Mouse (Mus musculus) heart, embryonic 13.5 days (tissue): ENCODE data around the gene Ccdc141. TPM values are rescaled to one million over a fixed set of nuclear protein-coding genes. Genes with fewer than 3 reads are reported as not detected.

ENCODE experiments used
- ATAC-seq: fragments of 200-750 bp; cut with Nextera tagmentation; 2 replicates; pipeline ENCODE4 v1.8.0; 2017; ENCODE audit warnings: moderate TSS enrichment; ENCODE audit not compliant: insufficient number of reproducible peaks, low FRiP score, low TSS enrichment; ENCODE audit errors: extremely low read depth
- H3K27ac ChIP-seq: fragments of 300-500 bp; sonication (generic); replicated peaks from 2 replicates; pipeline ENCODE4 v1.5.1; 2015; ENCODE audit warnings: moderate library complexity, mild to moderate bottlenecking, inconsistent platforms
- H3K27me3 ChIP-seq: fragments of 300-500 bp; sonication (generic); replicated peaks from 2 replicates; pipeline ENCODE4 v1.6.1; 2015; ENCODE audit warnings: mild to moderate bottlenecking, inconsistent platforms
- H3K36me3 ChIP-seq: fragments of 300-500 bp; sonication (generic); 2 replicates; pipeline ENCODE4 v1.6.1; 2015; ENCODE audit warnings: mild to moderate bottlenecking, inconsistent platforms
- H3K4me1 ChIP-seq: fragments of 300-500 bp; sonication (generic); 2 replicates; pipeline ENCODE4 v1.6.1; 2015; ENCODE audit warnings: inconsistent platforms
- H3K4me2 ChIP-seq: fragments of 300-500 bp; sonication (generic); 2 replicates; pipeline ENCODE4 v1.6.1; 2015; ENCODE audit warnings: inconsistent platforms, mild to moderate bottlenecking, moderate library complexity
- H3K4me3 ChIP-seq: fragments of 300-500 bp; sonication (generic); 2 replicates; pipeline ENCODE4 v1.5.1; 2015; ENCODE audit warnings: moderate library complexity, mild to moderate bottlenecking, inconsistent platforms
- H3K9ac ChIP-seq: fragments of 300-500 bp; sonication (generic); 2 replicates; pipeline ENCODE4 v1.6.1; 2015; ENCODE audit warnings: inconsistent platforms, mild to moderate bottlenecking, moderate library complexity
- H3K9me3 ChIP-seq: fragments of 300-500 bp; sonication (generic); 2 replicates; pipeline ENCODE4 v1.6.1; 2016; ENCODE audit warnings: inconsistent platforms
- WGBS: fragments of 180-500 bp; shearing (Covaris S2); methylation state at CpG from one replicate; pipeline ENCODE4 v1.1.7; 2015; ENCODE audit warnings: mixed read lengths; 5-methylcytosine and 5-hydroxymethylcytosine counted together
- polyA plus RNA-seq: library from polyadenylated mRNA; unstranded; fragments of >200 nt; fragmentation: Nextera tagmentation; extraction: Ambion mirVana; gene quantifications from 2 replicates; pipeline ENCODE4 v1.2.1, GENCODE M21; 2015

Ccdc141 gene
- polyA plus RNA-seq, 1 experiment from 2014 or later: 156 TPM

DNA sequence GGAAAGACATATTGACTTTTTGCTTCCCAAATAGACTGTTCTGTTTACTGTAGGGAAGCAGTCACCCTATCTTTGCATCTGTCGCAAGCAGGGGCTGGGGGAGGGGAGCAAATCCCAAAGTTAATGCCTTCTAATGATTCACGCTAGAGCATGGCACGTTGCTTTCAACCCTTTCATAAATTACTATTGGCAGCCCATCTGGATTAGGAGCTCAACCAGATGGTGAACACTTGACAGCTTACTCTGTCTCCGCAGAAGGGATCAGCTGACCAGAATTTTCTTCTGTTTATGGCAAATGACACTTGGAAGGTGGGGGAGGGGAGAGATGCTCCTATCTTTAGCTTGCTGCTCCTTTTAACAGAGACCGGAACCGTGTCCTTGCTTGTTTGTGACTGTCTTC lies 105.1 kb downstream of the Ccdc141 start:
- 49% methylated on average over 6 of the region's 6 CpGs for WGBS
- Histone ChIP-seq H3K27ac (no peak overlapping the region), H3K36me3 (peaks cover 61% of the 10 kb centered on the region), H3K4me1 (peaks cover 8% of the 10 kb centered on the region), H3K4me3 (no peak overlapping the region), H3K27me3 (no peaks in the 10 kb centered on the region), H3K9ac (no peak overlapping the region), H3K4me2 (no peak overlapping the region), H3K9me3 (no peaks in the 10 kb centered on the region)
- no peak for ATAC-seq

DNA sequence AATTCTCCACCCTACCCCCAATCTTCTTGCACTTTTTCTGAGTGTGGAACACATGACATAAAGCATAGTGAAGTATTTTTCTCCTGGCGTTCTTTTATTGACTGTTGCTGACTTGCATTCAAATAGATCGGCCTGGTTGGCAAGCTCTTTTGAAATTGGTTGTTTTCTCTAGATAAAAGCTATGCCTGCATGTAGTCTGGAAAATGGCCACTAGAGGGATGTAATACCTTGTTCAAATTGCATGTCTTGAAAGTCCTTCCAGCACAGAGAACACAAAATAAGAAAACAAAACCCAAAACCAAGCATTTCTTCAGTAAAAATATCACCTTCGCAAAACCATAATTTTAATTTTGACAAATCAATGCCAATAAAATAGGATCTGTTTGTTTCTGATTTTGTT lies 108.6 kb downstream of the Ccdc141 start:
- peaks cover 53% of the 10 kb centered on the region for H3K36me3 ChIP-seq
- no peak overlapping the region for H3K9ac ChIP-seq
- H3K27me3 ChIP-seq: no peaks in the 10 kb centered on the region
- no peak for ATAC-seq
- no peak overlapping the region for H3K4me2 ChIP-seq
- H3K4me1 ChIP-seq: peaks cover 22% of the 10 kb centered on the region
- no peak overlapping the region for H3K27ac ChIP-seq
- no peak overlapping the region for H3K4me3 ChIP-seq
- H3K9me3 ChIP-seq: no peaks in the 10 kb centered on the region
- WGBS: 45% methylated on average over 3 of the region's 3 CpGs

DNA sequence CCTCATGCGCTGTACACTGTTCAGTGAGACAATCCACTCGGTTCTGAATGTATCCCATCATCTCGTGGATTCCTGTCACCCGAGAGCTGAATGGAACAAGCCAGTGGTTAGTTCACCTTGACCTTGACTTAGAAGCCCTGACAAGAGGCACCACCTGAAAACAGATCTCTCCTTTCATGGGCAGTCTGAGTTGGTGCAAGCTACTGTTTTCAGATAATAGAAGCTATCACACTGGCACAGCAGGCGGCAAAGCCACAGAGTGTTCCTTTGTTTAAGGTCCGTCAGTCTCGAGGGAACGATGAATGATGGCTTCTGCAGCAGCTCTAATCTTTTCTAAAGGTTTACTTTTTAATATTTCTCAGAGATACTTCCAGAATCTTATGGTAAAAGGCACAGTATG lies 110.8 kb downstream of the Ccdc141 start:
- WGBS: 52% methylated on average over 8 of the region's 8 CpGs
- no peak for ATAC-seq
- Histone ChIP-seq H3K27me3 (no peaks in the 10 kb centered on the region), H3K9me3 (no peaks in the 10 kb centered on the region), H3K9ac (no peak overlapping the region), H3K4me2 (no peak overlapping the region), H3K4me3 (no peak overlapping the region), H3K36me3 (peaks cover 58% of the 10 kb centered on the region), H3K4me1 (peaks cover 18% of the 10 kb centered on the region), H3K27ac (peak overlapping the region; percentile 29; the same call in 1 of the 2 replicates)

DNA sequence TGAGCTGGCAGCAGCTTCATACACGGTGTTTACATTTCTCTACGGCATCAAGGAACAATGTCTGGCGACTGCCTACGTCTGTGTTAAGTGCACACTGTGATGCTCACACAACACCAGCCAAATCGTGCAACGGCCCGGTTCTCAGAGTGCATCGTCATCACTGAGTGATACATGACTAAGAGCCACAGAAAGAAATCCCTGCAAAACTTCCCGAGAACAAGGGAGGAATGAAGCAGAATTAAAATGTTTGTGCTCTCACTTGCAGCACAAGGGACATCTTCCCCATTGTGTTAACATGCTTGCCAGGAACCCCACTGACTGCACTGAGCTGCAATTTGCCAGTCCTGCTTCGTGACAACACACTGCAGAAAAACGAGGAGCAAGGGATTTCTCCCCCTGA lies 114.1 kb downstream of the Ccdc141 start:
- peaks cover 74% of the 10 kb centered on the region for H3K36me3 ChIP-seq
- 74% methylated on average over 11 of the region's 11 CpGs for WGBS

DNA sequence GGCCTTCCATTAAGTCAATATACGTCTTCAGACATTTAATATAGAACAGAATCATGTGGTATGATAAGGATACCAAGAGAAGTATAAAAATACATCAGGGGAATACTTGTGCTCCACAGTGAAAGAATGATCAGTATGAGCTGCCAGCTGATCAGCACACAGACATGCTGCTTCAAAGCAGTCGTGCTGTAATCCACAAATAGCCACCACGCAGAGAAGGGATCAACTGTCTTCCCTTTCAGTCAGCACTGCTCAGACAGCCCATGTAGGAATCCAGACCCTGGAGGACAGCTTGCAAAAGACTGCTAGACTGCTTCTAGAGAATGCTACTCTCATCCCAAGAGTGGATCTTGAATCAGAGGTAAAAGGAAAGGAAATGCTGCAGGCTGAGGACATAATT lies 127.5 kb downstream of the Ccdc141 start:
- H3K9ac ChIP-seq: 0 out of 2 replicates have a peak overlapping the region, but pooled peaks have one; percentile 1
- WGBS: 30% methylated on average over 3 of the region's 3 CpGs
- no peak overlapping the region for H3K4me2 ChIP-seq
- peaks cover 76% of the 10 kb centered on the region for H3K36me3 ChIP-seq
- no peaks in the 10 kb centered on the region for H3K27me3 ChIP-seq
- ATAC-seq: peak; percentile 61; the same call in 1 of the 2 replicates
- no peak overlapping the region for H3K4me3 ChIP-seq
- peak overlapping the region; percentile 90 for H3K27ac ChIP-seq
- H3K4me1 ChIP-seq: peaks cover 19% of the 10 kb centered on the region
- no peaks in the 10 kb centered on the region for H3K9me3 ChIP-seq

More for the DNA sequence above, 114.1 kb downstream of the Ccdc141 start:
- H3K9ac ChIP-seq: no peak overlapping the region
- no peaks in the 10 kb centered on the region for H3K9me3 ChIP-seq
- no peak overlapping the region for H3K4me2 ChIP-seq
- H3K27ac ChIP-seq: no peak overlapping the region
- H3K4me1 ChIP-seq: peaks cover 18% of the 10 kb centered on the region
- no peak for ATAC-seq
- H3K4me3 ChIP-seq: no peak overlapping the region
- H3K27me3 ChIP-seq: no peaks in the 10 kb centered on the region

DNA sequence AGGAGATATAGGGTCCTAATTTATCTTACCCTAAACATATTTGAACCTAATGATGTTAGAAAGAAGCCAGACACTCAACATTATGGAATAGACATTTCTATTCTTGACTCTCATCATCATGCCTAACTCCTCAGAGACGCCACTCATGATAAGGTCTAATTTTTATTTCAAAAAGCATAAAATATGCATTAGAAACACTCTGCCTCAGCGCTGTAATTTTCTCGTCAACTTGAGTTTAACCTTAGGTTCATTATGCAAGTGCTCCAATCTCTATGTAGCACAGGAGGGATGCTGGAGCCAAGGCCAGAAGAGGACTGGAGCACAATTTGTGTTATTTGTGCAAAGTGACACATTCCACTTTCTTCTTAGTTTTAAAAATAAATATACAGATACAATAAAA lies 130.8 kb downstream of the Ccdc141 start:
- ATAC-seq: no peak
- Histone ChIP-seq H3K36me3 (peaks cover 77% of the 10 kb centered on the region), H3K4me3 (no peak overlapping the region), H3K27me3 (no peaks in the 10 kb centered on the region), H3K27ac (no peak overlapping the region), H3K4me2 (no peak overlapping the region), H3K9ac (no peak overlapping the region), H3K4me1 (peaks cover 19% of the 10 kb centered on the region), H3K9me3 (no peaks in the 10 kb centered on the region)
- 87% methylated on average over 3 of the region's 3 CpGs for WGBS

DNA sequence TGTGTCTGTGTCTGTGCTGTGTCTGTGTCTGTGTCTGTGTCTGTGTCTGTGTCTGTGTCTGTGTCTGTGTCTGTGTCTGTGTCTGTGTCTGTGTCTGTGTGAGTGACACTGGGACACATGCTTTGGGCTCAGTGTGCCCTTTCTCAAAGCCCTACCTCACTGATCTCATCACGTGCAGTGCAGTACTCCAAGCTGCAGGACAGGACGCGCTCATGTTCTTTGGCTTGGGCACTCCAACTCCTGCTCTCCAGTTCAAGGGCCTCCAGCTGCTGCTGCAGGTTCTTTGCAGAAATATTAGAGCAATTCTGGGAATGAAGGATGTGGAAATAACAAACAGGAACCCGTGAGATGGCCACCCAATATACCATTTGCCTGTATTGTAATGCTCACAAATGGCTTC lies 131.2 kb downstream of the Ccdc141 start:
- H3K27ac ChIP-seq: no peak overlapping the region
- H3K36me3 ChIP-seq: peaks cover 77% of the 10 kb centered on the region
- H3K4me1 ChIP-seq: peaks cover 20% of the 10 kb centered on the region
- 75% methylated on average over 4 of the region's 4 CpGs for WGBS
- H3K9me3 ChIP-seq: no peaks in the 10 kb centered on the region
- no peak overlapping the region for H3K4me3 ChIP-seq
- no peaks in the 10 kb centered on the region for H3K27me3 ChIP-seq
- no peak overlapping the region for H3K4me2 ChIP-seq
- no peak for ATAC-seq
- no peak overlapping the region for H3K9ac ChIP-seq

DNA sequence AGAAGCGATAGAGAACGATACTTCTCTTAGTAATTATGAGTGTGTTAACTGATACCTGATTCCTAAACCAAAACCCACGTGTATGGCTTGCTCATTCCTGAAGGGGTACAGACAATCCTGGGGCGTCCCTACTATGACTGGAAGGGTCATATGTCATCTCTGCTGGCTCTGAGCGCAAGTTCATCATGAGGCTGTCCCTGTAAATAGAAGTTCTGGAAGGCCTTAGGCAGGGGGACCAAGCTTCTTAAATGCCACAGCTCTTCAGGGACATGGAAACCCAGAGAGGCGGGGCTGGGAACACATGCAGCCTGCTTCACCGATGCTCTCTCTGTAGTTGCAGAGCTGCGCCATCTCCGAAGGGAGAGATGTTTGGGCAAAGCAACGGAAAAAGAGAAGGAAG lies 133.2 kb downstream of the Ccdc141 start:
- no peak for ATAC-seq
- Histone ChIP-seq H3K4me2 (no peak overlapping the region), H3K9me3 (no peaks in the 10 kb centered on the region), H3K27me3 (no peaks in the 10 kb centered on the region), H3K4me1 (peaks cover 27% of the 10 kb centered on the region), H3K4me3 (no peak overlapping the region), H3K9ac (no peak overlapping the region), H3K27ac (no peak overlapping the region), H3K36me3 (peaks cover 78% of the 10 kb centered on the region)
- WGBS: 87% methylated on average over 10 of the region's 10 CpGs

DNA sequence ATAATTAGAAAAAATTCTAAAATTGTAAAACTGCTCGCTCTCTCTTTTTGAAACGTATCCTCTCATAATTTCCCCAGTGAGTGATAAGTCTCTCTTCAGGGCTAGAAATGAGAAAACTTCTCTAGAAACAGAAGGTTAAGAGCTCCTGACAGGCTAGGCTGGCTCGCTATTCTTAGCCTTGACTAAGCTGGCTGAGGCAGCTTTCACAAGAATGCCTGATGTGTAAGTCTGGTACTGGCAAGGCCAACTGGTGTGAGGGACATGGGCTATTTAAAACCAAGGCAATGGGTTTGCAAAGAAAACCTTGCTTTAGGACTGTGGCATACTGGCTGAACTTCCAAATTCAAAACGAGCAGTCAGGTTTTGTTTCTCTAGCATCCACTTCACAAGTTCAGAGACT lies 136.3 kb downstream of the Ccdc141 start:
- 56% methylated on average over 4 of the region's 4 CpGs for WGBS
- ATAC-seq: no peak
- Histone ChIP-seq H3K4me3 (no peak overlapping the region), H3K9ac (no peak overlapping the region; the same call in 1 of the 2 replicates), H3K36me3 (peaks cover 65% of the 10 kb centered on the region), H3K9me3 (no peaks in the 10 kb centered on the region), H3K4me2 (no peak overlapping the region), H3K4me1 (peaks cover 25% of the 10 kb centered on the region), H3K27me3 (no peaks in the 10 kb centered on the region), H3K27ac (peak overlapping the region; percentile 80)

DNA sequence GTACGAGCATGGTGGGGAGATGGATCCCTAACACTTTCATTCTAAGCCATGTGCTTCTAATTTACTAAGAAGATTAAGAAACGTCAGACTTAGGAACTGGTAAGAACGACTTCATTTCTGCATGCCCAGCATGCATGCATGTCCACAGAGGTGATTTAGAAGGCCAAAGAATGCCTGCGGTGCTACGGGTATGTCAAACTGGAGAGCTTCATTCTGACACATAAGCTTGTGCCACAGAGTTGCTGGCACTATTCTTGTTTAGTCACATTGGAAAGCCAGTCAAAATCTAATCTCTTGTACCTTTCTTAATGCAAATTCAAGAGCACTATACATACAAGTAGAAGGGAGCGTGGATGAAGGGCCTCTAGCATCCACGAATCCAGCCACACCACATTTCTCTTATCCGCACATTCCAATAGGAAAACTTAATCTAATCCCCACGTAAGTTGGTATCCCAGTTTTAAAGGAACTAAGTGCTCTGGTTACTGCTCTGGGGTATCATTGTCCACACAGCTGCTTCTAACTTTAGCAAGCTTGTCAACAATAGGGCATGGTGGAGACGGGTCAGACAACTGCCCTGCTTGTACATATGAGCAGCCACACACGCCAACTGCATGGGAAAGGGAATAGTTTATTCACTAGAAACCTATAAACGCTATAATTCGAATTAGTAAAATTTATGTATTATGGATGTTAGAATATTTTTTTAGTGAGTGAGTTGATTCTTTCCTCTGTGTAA lies 136.9 kb downstream of the Ccdc141 start:
- no peak for ATAC-seq
- Histone ChIP-seq H3K9ac (no peak overlapping the region), H3K9me3 (no peaks in the 10 kb centered on the region), H3K27ac (peak overlapping the region; percentile 80), H3K4me1 (peaks cover 25% of the 10 kb centered on the region), H3K4me3 (no peak overlapping the region), H3K27me3 (no peaks in the 10 kb centered on the region), H3K36me3 (peaks cover 65% of the 10 kb centered on the region), H3K4me2 (no peak overlapping the region)
- 54% methylated on average over 13 of the region's 13 CpGs for WGBS

DNA sequence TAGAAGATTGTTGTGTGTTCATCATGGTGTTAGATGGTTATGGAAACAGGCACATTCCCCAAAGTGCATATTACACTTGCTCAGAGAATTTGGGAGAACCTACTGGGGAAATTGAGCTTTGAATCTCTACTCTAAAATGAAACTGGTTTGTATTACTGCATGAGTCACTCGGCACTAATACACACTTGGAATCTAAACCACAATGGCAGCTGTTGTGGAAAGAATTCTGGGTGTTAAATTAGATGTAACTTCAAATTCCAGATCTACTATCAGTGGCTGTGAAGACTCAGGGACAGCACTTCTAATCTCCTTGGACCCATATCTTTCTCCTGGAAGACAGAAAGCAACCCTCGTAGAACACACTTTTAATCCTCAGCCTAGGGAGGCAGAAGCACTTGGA lies 149.8 kb downstream of the Ccdc141 start:
- no peak overlapping the region for H3K9ac ChIP-seq
- ATAC-seq: no peak
- H3K4me2 ChIP-seq: no peak overlapping the region
- no peaks in the 10 kb centered on the region for H3K4me1 ChIP-seq
- no peaks in the 10 kb centered on the region for H3K9me3 ChIP-seq
- no peak overlapping the region for H3K27ac ChIP-seq
- 59% methylated on average over 2 of the region's 2 CpGs for WGBS
- H3K4me3 ChIP-seq: no peak overlapping the region
- no peaks in the 10 kb centered on the region for H3K27me3 ChIP-seq
- H3K36me3 ChIP-seq: peaks cover 79% of the 10 kb centered on the region

DNA sequence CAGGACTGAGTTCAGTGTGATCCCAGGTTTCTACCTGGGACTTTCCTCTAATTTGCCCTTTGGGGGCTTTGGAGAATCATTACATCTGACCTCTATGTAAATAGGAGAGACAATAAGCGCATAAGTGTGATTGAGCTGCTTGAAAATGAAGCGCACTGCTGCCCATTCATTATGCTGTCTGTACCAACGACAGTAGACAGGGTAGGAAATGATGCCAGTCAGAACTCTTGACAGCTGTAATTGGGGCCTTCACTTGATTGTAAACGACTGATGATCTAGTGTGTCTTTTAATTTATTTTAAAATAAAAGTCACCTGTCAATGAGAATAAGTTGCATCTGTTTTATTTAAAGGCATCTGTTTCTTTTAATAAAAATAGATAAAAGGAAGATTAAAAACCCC lies 152.7 kb downstream of the Ccdc141 start:
- WGBS: 79% methylated on average over 4 of the region's 4 CpGs

More for the DNA sequence above, 152.7 kb downstream of the Ccdc141 start:
- Histone ChIP-seq H3K9ac (no peak overlapping the region), H3K9me3 (no peaks in the 10 kb centered on the region), H3K27me3 (no peaks in the 10 kb centered on the region), H3K27ac (no peak overlapping the region), H3K4me3 (no peak overlapping the region), H3K4me2 (no peak overlapping the region), H3K4me1 (peaks cover 15% of the 10 kb centered on the region), H3K36me3 (peaks cover 86% of the 10 kb centered on the region)
- ATAC-seq: no peak
